Mouse (Mus musculus): Measurements from ENCODE around the gene Icos. TPM values are rescaled to one million over a fixed set of nuclear protein-coding genes. Genes with fewer than 3 reads are reported as not detected.

Gene Icos
- polyA plus RNA-seq, 1 experiment from 2014 or later, result 0.07 TPM

DNA sequence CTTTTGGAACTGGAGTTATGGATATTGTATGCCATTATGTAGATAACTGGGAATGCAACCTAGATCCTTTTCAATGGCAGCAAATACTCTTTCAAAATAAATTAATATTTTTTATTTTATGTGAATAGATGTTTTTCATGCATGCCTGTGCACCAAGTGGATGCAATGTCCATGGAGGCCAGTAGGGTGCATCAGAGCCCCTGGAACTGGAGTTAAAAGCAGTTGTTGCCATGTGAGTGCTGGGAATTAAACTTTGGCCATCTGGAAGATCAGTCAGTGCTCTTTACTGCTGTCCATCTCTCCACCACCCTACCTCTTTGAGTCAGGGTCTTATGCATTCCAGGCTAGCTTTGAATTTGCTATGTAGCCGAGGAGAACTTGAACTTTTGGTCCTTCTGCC lies 19.4 kb upstream of the Icos start:
- Histone ChIP-seq H3K4me3 (ENCODE audit: low read length) (no peak overlapping the region), H3K9ac (ENCODE audit: low read depth, low read length) (no peak overlapping the region), H3K4me1 (ENCODE audit: control insufficient read depth, insufficient read depth, low read length) (peaks cover 2% of the 10 kb centered on the region; the same call in 1 of the 2 replicates), H3K27me3 (ENCODE audit: control insufficient read depth, insufficient read depth, low read length) (no peaks in the 10 kb centered on the region), H3K27ac (ENCODE audit: low read depth, low read length) (no peak overlapping the region), H3K4me2 (replicated peaks; ENCODE audit: low read depth, low read length) (no peak overlapping the region), H3K9me3 (ENCODE audit: control insufficient read depth, low read length) (no peaks in the 10 kb centered on the region), H3K36me3 (ENCODE audit: control insufficient read depth, insufficient read depth, low read length) (no peaks in the 10 kb centered on the region)
- WGBS, result 69% methylated on average over 1 of the region's 1 CpGs
- ATAC-seq (ENCODE audit: low FRiP score, low TSS enrichment), result no peak

DNA sequence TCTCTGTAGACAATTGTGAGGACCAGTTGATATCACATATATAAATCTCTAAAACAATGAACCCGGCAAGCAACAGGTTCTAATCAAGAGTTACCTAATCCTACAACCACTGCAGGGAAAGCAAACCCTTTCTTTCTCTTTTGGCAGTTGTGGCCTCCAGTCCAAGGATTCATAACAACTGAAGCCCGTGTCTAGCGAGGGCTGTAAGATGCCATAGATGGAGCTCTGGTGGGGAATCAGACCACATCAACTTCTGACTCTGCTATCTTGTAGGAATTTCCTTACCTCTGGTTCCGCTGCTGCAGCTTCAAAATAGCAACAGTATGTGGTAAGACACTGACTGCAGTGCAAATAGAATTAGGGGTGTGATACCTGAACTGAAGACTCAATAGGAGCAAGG lies 18.5 kb upstream of the Icos start:
- ATAC-seq (ENCODE audit: low FRiP score, low TSS enrichment), result no peak
- Histone ChIP-seq H3K4me3 (ENCODE audit: low read length) (no peak overlapping the region), H3K4me1 (ENCODE audit: control insufficient read depth, insufficient read depth, low read length) (no peaks in the 10 kb centered on the region), H3K9me3 (ENCODE audit: control insufficient read depth, low read length) (no peaks in the 10 kb centered on the region), H3K27ac (ENCODE audit: low read depth, low read length) (no peak overlapping the region), H3K9ac (ENCODE audit: low read depth, low read length) (no peak overlapping the region), H3K36me3 (ENCODE audit: control insufficient read depth, insufficient read depth, low read length) (no peaks in the 10 kb centered on the region), H3K4me2 (replicated peaks; ENCODE audit: low read depth, low read length) (no peak overlapping the region), H3K27me3 (ENCODE audit: control insufficient read depth, insufficient read depth, low read length) (no peaks in the 10 kb centered on the region)
- WGBS, result 87% methylated on average over 4 of the region's 4 CpGs

DNA sequence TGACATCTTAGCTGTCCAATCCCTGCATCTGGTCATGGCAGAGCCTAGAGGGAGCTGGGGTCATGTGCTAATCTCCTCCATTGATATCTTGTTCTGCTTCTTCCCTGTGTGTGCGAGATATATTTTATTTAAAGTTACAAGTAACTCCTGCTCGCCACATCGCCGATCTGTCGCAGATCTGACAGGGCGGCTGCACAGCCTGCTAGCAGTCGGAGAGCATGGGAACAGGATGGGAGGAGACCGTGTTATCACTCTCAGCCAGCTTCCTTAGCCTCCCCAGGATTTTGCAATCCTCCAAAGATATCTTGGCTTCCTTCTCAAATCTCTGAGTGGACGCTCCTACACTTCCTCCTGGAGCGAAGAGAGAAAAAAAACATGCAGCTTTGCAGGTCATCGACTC lies 17.3 kb upstream of the Icos start:
- Histone ChIP-seq H3K4me3 (ENCODE audit: low read length) (no peak overlapping the region), H3K27ac (ENCODE audit: low read depth, low read length) (no peak overlapping the region), H3K4me1 (ENCODE audit: control insufficient read depth, insufficient read depth, low read length) (no peaks in the 10 kb centered on the region), H3K9ac (ENCODE audit: low read depth, low read length) (no peak overlapping the region), H3K9me3 (ENCODE audit: control insufficient read depth, low read length) (no peaks in the 10 kb centered on the region), H3K27me3 (ENCODE audit: control insufficient read depth, insufficient read depth, low read length) (no peaks in the 10 kb centered on the region), H3K4me2 (replicated peaks; ENCODE audit: low read depth, low read length) (no peak overlapping the region), H3K36me3 (ENCODE audit: control insufficient read depth, insufficient read depth, low read length) (no peaks in the 10 kb centered on the region)
- ATAC-seq (ENCODE audit: low FRiP score, low TSS enrichment), result no peak; the same call in 1 of the 2 replicates
- 63% methylated on average over 11 of the region's 11 CpGs for WGBS

DNA sequence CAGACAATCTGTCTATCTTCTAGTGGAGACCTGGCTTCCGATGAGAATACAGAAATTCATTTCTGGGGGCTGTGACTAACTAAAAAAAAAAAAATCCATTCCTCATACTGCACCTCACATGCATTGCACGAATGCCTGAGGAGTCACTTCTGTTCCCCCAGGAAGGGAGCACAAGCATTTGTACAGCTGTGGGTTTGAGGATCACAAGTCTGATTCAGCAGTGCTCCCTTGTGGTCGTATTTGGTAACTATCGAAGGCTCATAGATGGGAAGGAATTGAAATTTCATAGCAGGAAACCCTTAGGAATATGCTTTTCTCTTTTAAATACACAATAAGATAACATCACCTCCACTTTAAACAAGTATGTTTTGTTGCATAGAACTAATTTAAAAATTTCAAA lies 16.6 kb upstream of the Icos start:
- Histone ChIP-seq H3K4me3 (ENCODE audit: low read length) (no peak overlapping the region), H3K4me1 (ENCODE audit: control insufficient read depth, insufficient read depth, low read length) (no peaks in the 10 kb centered on the region), H3K4me2 (replicated peaks; ENCODE audit: low read depth, low read length) (no peak overlapping the region), H3K9me3 (ENCODE audit: control insufficient read depth, low read length) (no peaks in the 10 kb centered on the region), H3K27ac (ENCODE audit: low read depth, low read length) (no peak overlapping the region), H3K27me3 (ENCODE audit: control insufficient read depth, insufficient read depth, low read length) (no peaks in the 10 kb centered on the region), H3K9ac (ENCODE audit: low read depth, low read length) (no peak overlapping the region), H3K36me3 (ENCODE audit: control insufficient read depth, insufficient read depth, low read length) (no peaks in the 10 kb centered on the region)
- ATAC-seq (ENCODE audit: low FRiP score, low TSS enrichment), result no peak
- 27% methylated on average over 4 of the region's 4 CpGs for WGBS

DNA sequence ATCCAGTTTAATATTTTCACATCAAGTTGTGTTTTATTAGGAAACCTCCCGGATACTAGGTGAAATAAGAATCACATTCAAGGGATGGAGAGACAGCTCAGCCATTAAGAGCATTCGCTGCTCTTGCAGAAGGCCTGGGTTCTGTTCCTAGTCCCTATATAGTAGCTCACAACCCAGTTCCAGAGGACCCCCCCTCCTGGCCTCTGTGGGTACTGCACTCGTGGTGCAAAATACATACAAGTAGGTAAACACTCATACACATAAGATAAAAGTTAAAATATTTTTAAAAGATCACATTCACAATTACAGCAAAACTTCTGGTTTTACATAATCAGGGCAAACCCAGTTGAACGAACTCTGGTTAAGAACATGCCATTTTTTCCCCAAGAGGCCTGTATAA lies 15.6 kb upstream of the Icos start:
- no peak overlapping the region for H3K27ac ChIP-seq (ENCODE audit: low read depth, low read length)
- no peaks in the 10 kb centered on the region for H3K27me3 ChIP-seq (ENCODE audit: control insufficient read depth, insufficient read depth, low read length)
- H3K36me3 ChIP-seq (ENCODE audit: control insufficient read depth, insufficient read depth, low read length), result no peaks in the 10 kb centered on the region
- 89% methylated on average over 4 of the region's 4 CpGs for WGBS
- H3K9ac ChIP-seq (ENCODE audit: low read depth, low read length), result no peak overlapping the region
- H3K9me3 ChIP-seq (ENCODE audit: control insufficient read depth, low read length), result no peaks in the 10 kb centered on the region
- no peak overlapping the region for H3K4me2 ChIP-seq (replicated peaks; ENCODE audit: low read depth, low read length)
- no peak overlapping the region for H3K4me3 ChIP-seq (ENCODE audit: low read length)
- no peaks in the 10 kb centered on the region for H3K4me1 ChIP-seq (ENCODE audit: control insufficient read depth, insufficient read depth, low read length)
- no peak for ATAC-seq (ENCODE audit: low FRiP score, low TSS enrichment)

DNA sequence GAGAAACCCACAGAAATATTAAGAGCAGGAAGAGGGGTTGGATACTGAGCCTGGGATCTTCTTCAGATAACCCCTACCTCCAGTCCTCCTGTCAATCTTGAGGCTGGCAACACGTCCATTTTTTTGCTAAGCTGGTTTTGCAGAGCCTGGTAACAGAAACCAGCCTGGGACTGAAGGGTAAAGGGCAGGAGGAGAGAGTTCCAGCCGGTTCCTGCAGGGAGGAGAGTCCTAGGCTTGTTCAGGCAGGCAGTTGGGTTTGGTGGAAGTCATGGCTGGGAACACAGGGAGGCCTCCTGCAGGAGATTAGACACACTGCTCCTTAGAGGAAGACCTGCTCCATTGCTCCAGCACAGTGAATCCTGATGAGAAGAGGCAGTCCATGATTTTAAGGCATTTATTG lies 10.2 kb upstream of the Icos start:
- Histone ChIP-seq H3K4me3 (ENCODE audit: low read length) (no peak overlapping the region), H3K9ac (ENCODE audit: low read depth, low read length) (no peak overlapping the region), H3K36me3 (ENCODE audit: control insufficient read depth, insufficient read depth, low read length) (no peaks in the 10 kb centered on the region), H3K4me1 (ENCODE audit: control insufficient read depth, insufficient read depth, low read length) (no peaks in the 10 kb centered on the region), H3K27me3 (ENCODE audit: control insufficient read depth, insufficient read depth, low read length) (no peaks in the 10 kb centered on the region), H3K27ac (ENCODE audit: low read depth, low read length) (no peak overlapping the region), H3K9me3 (ENCODE audit: control insufficient read depth, low read length) (no peaks in the 10 kb centered on the region), H3K4me2 (replicated peaks; ENCODE audit: low read depth, low read length) (no peak overlapping the region)
- ATAC-seq (ENCODE audit: low FRiP score, low TSS enrichment), result no peak
- 37% methylated on average over 2 of the region's 2 CpGs for WGBS

DNA sequence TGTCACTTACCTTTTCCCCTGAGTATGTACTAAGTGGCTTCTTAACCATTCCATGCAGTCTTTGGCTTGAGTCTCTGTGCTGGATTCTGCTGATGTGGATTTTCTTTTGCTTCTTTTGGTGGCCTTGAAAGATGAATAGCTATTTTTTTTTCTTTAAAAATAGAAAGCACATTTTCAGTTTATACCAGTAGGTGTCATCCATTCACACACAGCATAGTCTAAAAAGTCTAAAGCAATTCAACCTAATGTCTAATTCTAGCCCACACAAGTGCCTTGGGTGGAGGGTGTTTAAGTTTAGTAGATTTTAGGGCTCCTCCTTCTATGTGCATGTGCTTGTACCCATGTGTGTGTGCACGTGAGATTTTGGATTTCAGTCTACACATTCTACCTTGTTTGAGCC lies 6.9 kb upstream of the Icos start:
- Histone ChIP-seq H3K36me3 (ENCODE audit: control insufficient read depth, insufficient read depth, low read length) (no peaks in the 10 kb centered on the region), H3K9me3 (ENCODE audit: control insufficient read depth, low read length) (no peaks in the 10 kb centered on the region), H3K4me1 (ENCODE audit: control insufficient read depth, insufficient read depth, low read length) (no peaks in the 10 kb centered on the region), H3K4me2 (replicated peaks; ENCODE audit: low read depth, low read length) (no peak overlapping the region), H3K9ac (ENCODE audit: low read depth, low read length) (no peak overlapping the region), H3K27ac (ENCODE audit: low read depth, low read length) (no peak overlapping the region), H3K27me3 (ENCODE audit: control insufficient read depth, insufficient read depth, low read length) (no peaks in the 10 kb centered on the region), H3K4me3 (ENCODE audit: low read length) (no peak overlapping the region)
- no peak for ATAC-seq (ENCODE audit: low FRiP score, low TSS enrichment)
- 90% methylated on average over 1 of the region's 1 CpGs for WGBS

DNA sequence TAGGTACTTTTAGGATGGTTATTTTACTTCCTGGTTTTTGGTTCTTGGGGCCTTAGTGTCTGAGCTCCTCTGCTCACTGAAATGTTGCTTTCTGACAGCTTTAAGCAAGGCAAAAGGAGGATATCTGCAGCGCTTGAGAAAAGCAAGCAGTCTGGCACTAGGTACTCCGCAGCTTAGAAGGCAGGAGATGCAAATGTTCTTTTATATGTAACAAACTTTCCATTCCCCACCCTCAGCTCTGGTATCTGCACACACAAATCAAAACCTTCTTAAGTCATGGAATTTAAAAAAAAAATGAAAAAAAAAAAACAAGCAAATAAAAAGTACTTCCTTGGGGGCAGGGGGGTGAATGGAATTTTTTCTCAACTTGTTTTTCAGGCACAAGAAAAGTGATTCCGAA lies 3.5 kb upstream of the Icos start:
- H3K4me3 ChIP-seq (ENCODE audit: low read length), result no peak overlapping the region
- no peaks in the 10 kb centered on the region for H3K9me3 ChIP-seq (ENCODE audit: control insufficient read depth, low read length)
- H3K36me3 ChIP-seq (ENCODE audit: control insufficient read depth, insufficient read depth, low read length), result no peaks in the 10 kb centered on the region
- H3K27ac ChIP-seq (ENCODE audit: low read depth, low read length), result no peak overlapping the region
- H3K27me3 ChIP-seq (ENCODE audit: control insufficient read depth, insufficient read depth, low read length), result no peaks in the 10 kb centered on the region
- H3K4me2 ChIP-seq (replicated peaks; ENCODE audit: low read depth, low read length), result no peak overlapping the region
- 84% methylated on average over 3 of the region's 3 CpGs for WGBS
- H3K4me1 ChIP-seq (ENCODE audit: control insufficient read depth, insufficient read depth, low read length), result peaks cover 3% of the 10 kb centered on the region; the same call in 1 of the 2 replicates
- H3K9ac ChIP-seq (ENCODE audit: low read depth, low read length), result no peak overlapping the region
- no peak for ATAC-seq (ENCODE audit: low FRiP score, low TSS enrichment)

DNA sequence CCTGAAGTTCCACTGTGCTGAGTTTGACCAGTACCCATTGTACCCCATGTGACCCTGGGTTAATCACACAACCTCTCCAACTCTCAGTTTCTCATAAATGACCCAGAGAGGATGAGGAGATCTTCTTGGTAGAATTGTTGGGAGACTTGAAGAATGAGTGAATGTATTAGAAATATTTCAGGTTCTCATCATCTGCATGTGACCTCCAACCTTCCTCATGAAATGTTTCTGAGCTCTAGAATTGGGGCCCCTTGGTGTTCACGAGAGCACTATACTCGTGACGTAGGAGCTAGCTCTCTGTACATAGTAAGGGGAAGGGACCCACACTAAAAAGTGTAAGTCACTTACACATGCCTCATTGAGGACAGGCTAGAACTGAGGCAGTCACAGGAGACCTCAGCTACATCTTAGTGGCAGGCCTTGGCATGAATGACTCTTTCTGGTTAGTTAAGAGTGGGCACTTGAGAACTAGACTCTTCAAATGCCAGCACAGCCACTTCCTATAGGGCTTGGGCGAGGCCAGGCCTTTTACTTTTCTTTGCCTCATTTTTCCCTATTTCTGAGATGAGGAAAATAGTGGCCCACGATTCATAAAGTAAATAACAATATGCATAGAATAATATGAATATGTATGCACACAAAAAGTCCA lies 2.0 kb upstream of the Icos start:
- ATAC-seq (ENCODE audit: low FRiP score, low TSS enrichment), result no peak

More for the DNA sequence above, 2.0 kb upstream of the Icos start:
- Histone ChIP-seq H3K27me3 (ENCODE audit: control insufficient read depth, insufficient read depth, low read length) (no peaks in the 10 kb centered on the region), H3K4me2 (replicated peaks; ENCODE audit: low read depth, low read length) (no peak overlapping the region), H3K9me3 (ENCODE audit: control insufficient read depth, low read length) (no peaks in the 10 kb centered on the region), H3K4me1 (ENCODE audit: control insufficient read depth, insufficient read depth, low read length) (peaks cover 8% of the 10 kb centered on the region; the same call in 1 of the 2 replicates), H3K9ac (ENCODE audit: low read depth, low read length) (no peak overlapping the region), H3K4me3 (ENCODE audit: low read length) (no peak overlapping the region), H3K36me3 (ENCODE audit: control insufficient read depth, insufficient read depth, low read length) (no peaks in the 10 kb centered on the region), H3K27ac (ENCODE audit: low read depth, low read length) (no peak overlapping the region)
- 92% methylated on average over 5 of the region's 5 CpGs for WGBS

Measured in kidney, embryonic 14.5 days (tissue).